Mouse (Mus musculus): ENCODE results near the gene Ptov1.
A peak's percentile ranks its signal among the peaks of the same experiment; 100 is the strongest.

GRCm38 (mm10) chr7:44836423-44837053 is 33.0 kb downstream of the Ptov1 start:
- TF ChIP-seq CTCF (IDR thresholded peaks at IDR 0.05; ENCODE audit: low read depth, low read length) (no peak), GATA1 (IDR thresholded peaks at IDR 0.05; ENCODE audit: borderline replicate concordance, low read length) (no peak), TAL1 (conservative IDR thresholded peaks at IDR 0.05; ENCODE audit: low read depth, low read length) (no peak), POLR2AphosphoS5 (IDR thresholded peaks at IDR 0.05; ENCODE audit: insufficient replicate concordance, low read depth, low read length) (0 out of 2 replicates have a peak, but pooled peaks have one; percentile 26), GATA2 (IDR thresholded peaks at IDR 0.05; ENCODE audit: borderline replicate concordance, low read depth, low read length) (no peak)
